Mouse (Mus musculus): ENCODE measurements around the gene Arfgef2. TPM values are rescaled to one million over a fixed set of nuclear protein-coding genes. Genes with fewer than 3 reads are reported as not detected.
"Not testable (repeated sequence)": the region's sequence is repeated elsewhere in the genome, so short reads cannot be mapped to it uniquely, and the experiment has no call there.

Arfgef2 gene
- polyA plus RNA-seq, 1 experiment: 28.3 TPM

DNA sequence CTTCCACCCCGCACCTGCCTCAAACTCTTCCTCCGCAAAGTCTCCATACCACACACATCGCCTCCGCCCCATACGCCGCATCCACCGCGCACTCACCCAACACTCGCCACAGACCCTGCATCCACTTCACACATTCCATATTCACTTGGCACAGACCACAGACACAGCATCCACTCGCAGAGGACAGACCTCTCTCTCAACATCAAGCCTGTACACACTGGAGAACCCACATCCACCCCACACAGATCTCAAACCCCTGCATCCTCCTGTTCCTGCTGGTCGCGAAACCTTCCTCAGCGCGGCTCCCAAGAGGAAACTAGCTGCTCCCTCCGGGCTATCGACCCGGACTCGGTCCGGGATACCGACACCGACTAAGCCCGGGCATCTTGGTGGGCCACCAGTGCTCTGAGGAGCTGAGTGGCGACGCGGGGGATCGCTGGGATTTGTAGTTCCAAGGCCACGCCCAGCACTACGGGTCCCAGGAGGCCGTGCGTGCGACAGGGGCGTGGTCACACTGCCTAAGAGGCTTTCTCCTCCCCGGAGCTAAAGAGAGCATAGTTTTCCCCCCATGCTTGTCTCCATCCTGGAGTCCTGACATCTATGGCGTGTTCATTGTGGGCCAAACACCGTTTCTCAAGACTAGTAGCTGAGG, 18.9 kb upstream of the Arfgef2 start:
- Histone ChIP-seq H3K27me3 (ENCODE audit: control insufficient read depth, insufficient read depth, low read length, poor library complexity, severe bottlenecking) (no peaks in the 10 kb centered on the region), H3K36me3 (ENCODE audit: control insufficient read depth, insufficient read depth, low read length, poor library complexity, severe bottlenecking) (no peaks in the 10 kb centered on the region), H3K9me3 (replicated peaks; ENCODE audit: control insufficient read depth, insufficient read depth, low read length, poor library complexity, severe bottlenecking) (no peaks in the 10 kb centered on the region), H3K4me3 (ENCODE audit: low read depth, low read length) (peak overlapping the region; percentile 94), H3K9ac (ENCODE audit: low read depth, poor library complexity, severe bottlenecking) (peak overlapping the region; percentile 44), H3K27ac (ENCODE audit: insufficient read depth, low read length) (no peak overlapping the region), H3K4me1 (ENCODE audit: control insufficient read depth, insufficient read depth, low read length) (peaks cover 3% of the 10 kb centered on the region)
- peak; percentile 57 for TF ChIP-seq POLR2A (IDR thresholded peaks at IDR 0.05; ENCODE audit: insufficient read depth, low read length)
- no peak for TF ChIP-seq EP300 (IDR thresholded peaks at IDR 0.05; ENCODE audit: insufficient read depth, low read depth, low read length)

DNA sequence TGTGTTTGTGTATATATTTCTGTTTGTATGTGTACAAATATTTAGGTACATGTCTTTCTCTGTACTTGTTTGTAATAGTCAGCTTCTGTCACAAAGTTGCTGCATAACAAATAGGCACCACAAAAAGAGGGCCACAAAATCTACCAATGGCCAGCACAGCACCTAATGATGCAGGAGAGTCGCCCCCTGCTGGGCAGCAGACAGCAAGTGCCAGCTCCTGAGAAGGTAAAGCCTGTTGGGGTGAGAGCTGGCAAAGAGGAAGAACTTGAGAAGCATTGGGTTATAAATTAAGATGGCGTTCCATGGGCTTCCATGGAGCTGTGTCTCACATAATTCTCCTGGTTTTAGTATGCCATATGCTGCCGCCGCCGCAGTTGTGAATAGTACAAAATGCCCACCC, 13.7 kb upstream of the Arfgef2 start:
- no peak overlapping the region for H3K27ac ChIP-seq (ENCODE audit: insufficient read depth, low read length)
- H3K4me3 ChIP-seq (ENCODE audit: low read depth, low read length): no peak overlapping the region
- peaks cover 10% of the 10 kb centered on the region for H3K36me3 ChIP-seq (ENCODE audit: control insufficient read depth, insufficient read depth, low read length, poor library complexity, severe bottlenecking)
- H3K9ac ChIP-seq (ENCODE audit: low read depth, poor library complexity, severe bottlenecking): no peak overlapping the region
- H3K4me1 ChIP-seq (ENCODE audit: control insufficient read depth, insufficient read depth, low read length): peaks cover 7% of the 10 kb centered on the region
- no peaks in the 10 kb centered on the region for H3K9me3 ChIP-seq (replicated peaks; ENCODE audit: control insufficient read depth, insufficient read depth, low read length, poor library complexity, severe bottlenecking)
- peak; percentile 75 for TF ChIP-seq CTCF (IDR thresholded peaks at IDR 0.05; ENCODE audit: low read depth, low read length)
- no peak for TF ChIP-seq EP300 (IDR thresholded peaks at IDR 0.05; ENCODE audit: insufficient read depth, low read depth, low read length)
- no peaks in the 10 kb centered on the region for H3K27me3 ChIP-seq (ENCODE audit: control insufficient read depth, insufficient read depth, low read length, poor library complexity, severe bottlenecking)

DNA sequence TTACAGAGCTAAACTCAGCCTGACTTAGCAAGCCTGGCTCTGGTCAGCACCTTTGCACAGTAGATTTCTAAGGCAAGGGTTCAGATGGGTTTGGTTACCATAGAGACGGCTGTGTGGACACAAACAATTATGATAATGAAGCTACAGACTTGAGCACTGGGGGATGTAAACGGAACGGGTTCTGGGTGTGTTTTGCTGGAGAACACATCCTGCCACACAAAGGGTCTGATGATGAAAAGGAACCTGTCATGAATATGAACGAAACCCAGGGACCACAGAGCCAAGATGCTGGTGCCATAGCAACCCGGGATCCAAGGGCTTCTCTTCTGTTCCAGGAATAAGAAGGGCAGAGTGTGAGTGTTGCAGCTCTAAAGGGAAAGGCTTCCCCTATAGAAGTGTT, 13.0 kb upstream of the Arfgef2 start, which contains the start of gene Trp53rkb:
TSS of gene Trp53rkb (plus strand) at position 177 of the 400 bp plus-strand sequence.
- H3K9me3 ChIP-seq (replicated peaks; ENCODE audit: control insufficient read depth, insufficient read depth, low read length, poor library complexity, severe bottlenecking): no peaks in the 10 kb centered on the region
- H3K36me3 ChIP-seq (ENCODE audit: control insufficient read depth, insufficient read depth, low read length, poor library complexity, severe bottlenecking): peaks cover 10% of the 10 kb centered on the region
- TF ChIP-seq EP300 (IDR thresholded peaks at IDR 0.05; ENCODE audit: insufficient read depth, low read depth, low read length) (no peak), POLR2A (IDR thresholded peaks at IDR 0.05; ENCODE audit: insufficient read depth, low read length) (no peak), CTCF (IDR thresholded peaks at IDR 0.05; ENCODE audit: low read depth, low read length) (no peak)
- H3K27ac ChIP-seq (ENCODE audit: insufficient read depth, low read length): no peak within 1 kb of the TSS
- peak within 1 kb of the TSS; percentile 86 for H3K9ac ChIP-seq (ENCODE audit: low read depth, poor library complexity, severe bottlenecking)
- H3K27me3 ChIP-seq (ENCODE audit: control insufficient read depth, insufficient read depth, low read length, poor library complexity, severe bottlenecking): no peaks in the 10 kb centered on the region
- peaks cover 7% of the 10 kb centered on the region for H3K4me1 ChIP-seq (ENCODE audit: control insufficient read depth, insufficient read depth, low read length)
- peak within 1 kb of the TSS; percentile 72 for H3K4me3 ChIP-seq (ENCODE audit: low read depth, low read length)

DNA sequence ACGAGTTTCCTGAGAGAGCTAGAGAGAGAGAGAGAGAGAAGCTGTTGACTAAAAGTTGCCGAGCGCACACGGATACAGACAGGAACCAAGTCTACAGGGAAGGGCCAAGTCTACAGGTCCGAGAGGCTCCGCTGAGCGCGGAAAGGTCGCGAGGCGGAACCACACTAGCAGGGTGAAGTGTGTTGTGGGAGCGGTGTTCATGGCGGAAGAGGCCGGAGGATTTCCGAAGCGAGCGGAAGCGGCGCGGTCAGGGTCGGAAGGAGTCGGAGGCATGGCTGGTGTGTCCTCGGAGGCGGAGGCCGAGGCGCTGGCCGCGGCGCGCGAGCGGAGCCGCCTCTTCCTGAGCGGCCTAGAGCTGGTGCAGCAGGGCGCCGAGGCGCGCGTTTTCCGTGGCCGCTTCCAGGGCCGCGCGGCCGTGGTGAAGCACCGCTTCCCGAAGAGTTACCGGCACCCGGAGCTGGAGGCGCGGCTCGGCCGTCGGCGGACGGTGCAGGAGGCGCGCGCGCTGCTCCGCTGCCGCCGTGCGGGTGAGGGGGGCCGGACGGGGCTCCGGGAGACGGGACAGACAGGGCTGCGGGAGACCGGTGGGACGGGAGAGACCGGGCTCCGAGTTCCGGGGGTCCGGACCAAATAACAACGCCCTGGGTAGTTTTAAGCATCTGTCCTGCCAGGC, 11.7 kb upstream of the Arfgef2 start:
- not testable (repeated sequence) for H3K27ac ChIP-seq (ENCODE audit: insufficient read depth, low read length); H3K4me1 ChIP-seq (ENCODE audit: control insufficient read depth, insufficient read depth, low read length); H3K27me3 ChIP-seq (ENCODE audit: control insufficient read depth, insufficient read depth, low read length, poor library complexity, severe bottlenecking); H3K9me3 ChIP-seq (replicated peaks; ENCODE audit: control insufficient read depth, insufficient read depth, low read length, poor library complexity, severe bottlenecking)
- 0 out of 2 replicates have a peak, but pooled peaks have one; percentile 67 for TF ChIP-seq EP300 (IDR thresholded peaks at IDR 0.05; ENCODE audit: insufficient read depth, low read depth, low read length)
- Histone ChIP-seq H3K4me3 (ENCODE audit: low read depth, low read length) (peak overlapping the region; percentile 72), H3K36me3 (ENCODE audit: control insufficient read depth, insufficient read depth, low read length, poor library complexity, severe bottlenecking) (peaks cover 10% of the 10 kb centered on the region), H3K9ac (ENCODE audit: low read depth, poor library complexity, severe bottlenecking) (peak overlapping the region; percentile 86)

DNA sequence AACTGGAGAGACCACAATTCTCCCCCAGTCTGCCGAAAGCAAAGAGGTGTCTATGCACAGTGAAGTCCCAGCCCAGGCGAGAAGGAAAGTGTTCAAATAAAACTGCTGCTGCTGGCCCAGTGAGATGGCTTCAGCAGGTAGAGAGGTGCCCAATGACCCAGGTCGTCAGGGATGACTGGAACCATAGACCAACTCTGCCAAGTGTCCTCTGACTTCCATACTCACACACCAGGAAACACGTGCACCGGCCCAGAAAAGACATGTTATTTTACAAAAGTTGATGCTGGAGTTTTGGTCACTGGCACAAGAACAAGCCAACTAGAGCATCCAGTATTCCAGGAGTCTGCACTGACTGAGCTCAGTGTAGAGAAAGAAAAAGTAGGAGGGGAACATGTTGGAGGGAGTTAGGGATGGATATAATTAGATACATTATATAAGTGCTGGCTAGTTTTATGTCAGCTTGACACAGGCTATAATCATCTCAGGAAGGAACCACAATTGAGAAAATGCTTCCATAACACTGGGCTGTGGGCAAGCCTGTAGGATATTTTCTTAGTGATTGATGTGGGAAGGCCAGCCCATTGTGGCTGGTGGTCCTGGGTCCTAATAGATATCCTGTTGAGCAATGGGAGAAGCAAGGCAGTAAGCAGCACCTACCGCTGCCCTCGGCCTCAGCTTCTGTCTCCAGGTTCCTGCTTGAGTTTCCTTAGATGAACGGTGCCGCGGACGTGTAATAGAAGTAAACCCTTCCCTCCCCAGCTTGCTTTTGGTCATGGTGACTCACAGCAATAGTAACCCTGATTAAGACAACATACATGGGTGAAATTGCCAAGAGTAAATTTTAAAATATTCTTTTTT, 5.5 kb upstream of the Arfgef2 start:
- peaks cover under 1% of the 10 kb centered on the region for H3K4me1 ChIP-seq (ENCODE audit: control insufficient read depth, insufficient read depth, low read length)

More for the DNA sequence above, 5.5 kb upstream of the Arfgef2 start:
- Histone ChIP-seq H3K36me3 (ENCODE audit: control insufficient read depth, insufficient read depth, low read length, poor library complexity, severe bottlenecking) (peaks cover 10% of the 10 kb centered on the region), H3K9me3 (replicated peaks; ENCODE audit: control insufficient read depth, insufficient read depth, low read length, poor library complexity, severe bottlenecking) (no peaks in the 10 kb centered on the region), H3K4me3 (ENCODE audit: low read depth, low read length) (no peak overlapping the region), H3K27ac (ENCODE audit: insufficient read depth, low read length) (no peak overlapping the region), H3K9ac (ENCODE audit: low read depth, poor library complexity, severe bottlenecking) (no peak overlapping the region), H3K27me3 (ENCODE audit: control insufficient read depth, insufficient read depth, low read length, poor library complexity, severe bottlenecking) (no peaks in the 10 kb centered on the region)
- TF ChIP-seq POLR2A (IDR thresholded peaks at IDR 0.05; ENCODE audit: insufficient read depth, low read length): no peak
- TF ChIP-seq CTCF (IDR thresholded peaks at IDR 0.05; ENCODE audit: low read depth, low read length): no peak
- no peak for TF ChIP-seq EP300 (IDR thresholded peaks at IDR 0.05; ENCODE audit: insufficient read depth, low read depth, low read length)
